Mouse (Mus musculus) MN1 (cell line): ENCODE measurements around the gene Hist1h2ak.

Experiments
- DNase-seq: peaks from one replicate; pipeline ENCODE4 v3.0.0-alpha.2; 2016; ENCODE audit warnings: low spot score

Gene Hist1h2ak

DNA sequence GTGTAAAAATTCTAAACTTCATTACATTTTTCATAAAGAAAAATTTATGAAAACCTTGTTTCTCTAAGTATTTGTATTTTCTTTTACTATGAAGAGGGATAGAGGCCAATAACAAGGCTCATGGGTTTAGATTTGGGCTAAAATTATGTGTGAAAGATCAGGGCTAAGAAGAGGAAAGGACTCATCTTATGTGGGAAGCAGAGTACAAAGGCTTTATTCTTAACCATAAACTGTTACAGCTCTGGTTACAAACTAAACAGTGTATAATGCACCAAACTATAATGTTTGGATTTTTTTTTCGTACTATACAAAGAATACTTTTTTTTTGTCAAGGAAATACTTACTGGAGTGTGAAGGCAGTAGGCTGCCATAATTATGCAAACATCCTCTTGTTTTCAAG is 2.1 kb upstream of the Hist1h2ak start:
- no peak for DNase-seq

DNA sequence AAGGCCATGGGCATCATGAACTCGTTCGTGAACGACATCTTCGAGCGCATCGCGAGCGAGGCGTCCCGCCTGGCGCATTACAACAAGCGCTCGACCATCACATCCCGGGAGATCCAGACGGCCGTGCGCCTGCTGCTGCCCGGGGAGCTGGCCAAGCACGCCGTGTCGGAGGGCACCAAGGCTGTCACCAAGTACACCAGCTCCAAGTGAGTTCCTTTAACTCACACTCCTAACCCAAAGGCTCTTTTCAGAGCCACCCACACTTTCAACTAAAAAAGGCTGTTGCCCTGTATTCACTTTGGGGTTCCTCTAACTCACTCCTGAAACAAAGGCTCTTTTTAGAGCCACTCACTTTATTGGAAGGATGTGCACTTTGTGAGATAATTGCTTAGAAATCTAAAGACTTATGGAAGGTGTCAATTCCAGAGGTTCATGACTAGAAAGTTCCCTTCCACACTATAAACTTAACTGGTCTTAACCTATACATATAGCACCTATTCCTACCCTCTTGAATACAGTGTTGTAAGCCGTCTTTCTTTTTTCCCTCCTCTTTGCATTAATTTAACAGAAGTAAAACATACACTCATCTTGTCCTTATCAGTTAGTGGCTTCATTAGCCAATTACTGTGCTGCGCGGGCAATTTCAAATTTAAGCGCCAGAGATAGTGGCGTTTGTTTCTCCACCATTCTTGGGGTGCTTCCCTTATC is 821 bp upstream of the Hist1h2ak start:
- DNase-seq, result peak; percentile 50

DNA sequence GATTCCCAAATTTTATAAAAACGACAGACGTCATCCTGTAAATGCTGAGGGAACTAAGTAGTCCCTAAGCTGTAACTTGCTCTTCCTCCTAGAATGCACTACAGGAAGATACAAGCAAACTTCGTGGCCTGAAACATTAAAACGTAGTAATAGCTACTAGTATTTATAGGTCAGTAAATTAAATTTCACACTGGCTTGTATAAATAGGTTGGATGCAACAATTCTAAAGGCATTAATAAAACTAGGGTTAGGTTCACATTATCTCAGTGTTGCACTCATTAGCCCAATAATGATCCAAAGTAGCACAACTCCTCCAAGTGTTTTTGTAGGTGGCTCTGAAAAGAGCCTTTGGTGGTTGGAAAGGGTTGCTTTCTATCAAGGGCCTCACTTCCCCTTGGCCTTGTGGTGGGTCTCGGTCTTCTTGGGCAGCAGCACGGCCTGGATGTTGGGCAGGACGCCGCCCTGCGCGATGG is 540 bp downstream of the Hist1h2ak start:
- DNase-seq, result peak; percentile 34

DNA sequence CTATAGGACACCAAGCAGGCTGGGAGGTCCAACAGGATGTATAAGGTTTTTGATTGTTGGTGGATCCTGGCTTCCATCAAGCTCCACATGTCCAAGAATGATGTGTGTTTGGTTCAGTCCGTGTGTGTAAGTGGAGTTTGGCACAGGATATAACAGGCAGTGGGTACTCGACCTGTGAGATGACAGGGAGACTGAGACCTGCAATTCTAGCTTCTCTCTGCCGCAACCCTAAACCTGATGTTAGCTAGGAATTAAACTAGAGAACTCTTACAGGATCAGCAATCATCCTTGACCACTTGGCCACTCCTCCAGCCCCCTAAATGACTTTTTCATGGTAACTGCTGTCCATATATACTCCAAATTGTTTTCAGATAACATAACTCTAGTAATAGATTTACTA is 1.3 kb downstream of the Hist1h2ak start:
- DNase-seq, result no peak

DNA sequence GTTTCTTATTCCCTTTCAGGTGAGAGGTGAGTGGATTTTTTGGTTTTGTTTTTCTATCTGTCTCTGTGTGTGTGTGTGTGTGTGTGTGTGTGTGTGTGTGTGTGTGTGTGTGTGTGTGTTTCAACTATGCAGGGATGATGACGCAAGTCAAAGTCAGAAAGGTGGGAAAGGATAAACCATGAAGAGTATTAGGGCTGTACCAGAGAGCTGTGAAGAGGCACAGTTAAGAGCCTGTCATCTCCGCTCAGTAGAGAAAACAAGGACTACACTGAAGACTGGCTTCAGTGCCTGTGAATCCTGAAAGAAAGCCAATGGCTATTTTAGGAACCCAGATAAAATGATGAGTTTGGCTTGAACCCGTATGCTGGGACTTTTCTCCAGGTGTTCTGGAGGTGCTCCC is 1.8 kb downstream of the Hist1h2ak start:
- no peak for DNase-seq

DNA sequence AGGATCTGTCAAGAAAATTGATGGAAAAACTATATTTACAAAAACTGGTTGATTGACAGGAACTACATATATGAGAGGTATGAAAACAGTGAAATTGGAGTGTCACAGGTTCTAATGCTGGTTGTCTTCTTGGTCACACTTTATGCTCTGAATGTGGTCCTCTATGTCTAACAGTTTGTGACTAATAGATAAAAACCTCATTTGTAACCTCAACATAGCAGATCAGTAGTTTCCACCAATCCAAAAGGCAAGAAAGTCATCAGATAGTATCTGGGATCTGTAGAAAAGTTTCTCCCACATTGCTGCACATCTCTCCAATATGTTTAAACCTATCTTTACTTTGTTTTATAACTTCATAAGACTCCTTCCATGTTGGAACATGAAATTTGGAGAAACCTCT is 2.2 kb downstream of the Hist1h2ak start:
- no peak for DNase-seq

DNA sequence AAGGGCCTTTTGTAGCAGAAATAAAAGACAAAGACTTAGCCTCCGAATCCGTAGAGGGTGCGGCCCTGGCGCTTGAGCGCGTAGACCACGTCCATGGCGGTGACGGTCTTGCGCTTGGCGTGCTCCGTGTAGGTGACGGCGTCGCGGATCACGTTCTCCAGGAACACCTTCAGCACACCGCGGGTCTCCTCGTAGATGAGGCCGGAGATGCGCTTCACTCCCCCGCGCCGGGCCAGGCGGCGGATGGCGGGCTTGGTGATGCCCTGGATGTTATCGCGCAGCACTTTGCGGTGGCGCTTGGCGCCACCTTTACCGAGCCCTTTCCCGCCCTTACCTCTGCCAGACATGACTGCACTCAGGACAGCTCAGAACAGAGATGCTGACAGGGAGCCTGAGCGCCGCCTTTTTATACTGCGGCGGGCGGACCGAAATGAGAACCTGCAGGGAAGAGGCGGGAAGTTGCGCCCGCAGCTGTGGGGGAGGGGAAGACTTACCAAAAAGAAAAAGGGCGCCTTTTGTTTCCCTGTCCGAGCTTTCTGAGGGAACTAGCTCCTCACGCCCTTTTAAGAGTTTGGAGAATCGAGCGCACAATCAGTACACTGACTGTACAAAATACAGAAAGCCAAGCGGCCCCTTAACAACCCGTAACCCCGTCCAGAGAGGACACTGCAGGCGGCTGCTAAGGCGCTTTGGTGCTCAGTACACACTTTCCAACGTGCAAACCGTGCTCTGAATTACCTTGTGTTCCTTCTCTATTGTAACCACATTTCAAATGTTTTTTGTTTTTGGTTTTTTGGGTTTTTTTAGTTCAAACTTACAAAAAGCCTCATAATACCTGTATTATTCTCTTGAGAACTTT is 3.2 kb downstream of the Hist1h2ak start, which contains the start of gene Hist1h4k:
Hist1h4k (minus strand) TSS at position 347 of the 859 bp plus-strand sequence.
- peak; percentile 86 for DNase-seq

DNA sequence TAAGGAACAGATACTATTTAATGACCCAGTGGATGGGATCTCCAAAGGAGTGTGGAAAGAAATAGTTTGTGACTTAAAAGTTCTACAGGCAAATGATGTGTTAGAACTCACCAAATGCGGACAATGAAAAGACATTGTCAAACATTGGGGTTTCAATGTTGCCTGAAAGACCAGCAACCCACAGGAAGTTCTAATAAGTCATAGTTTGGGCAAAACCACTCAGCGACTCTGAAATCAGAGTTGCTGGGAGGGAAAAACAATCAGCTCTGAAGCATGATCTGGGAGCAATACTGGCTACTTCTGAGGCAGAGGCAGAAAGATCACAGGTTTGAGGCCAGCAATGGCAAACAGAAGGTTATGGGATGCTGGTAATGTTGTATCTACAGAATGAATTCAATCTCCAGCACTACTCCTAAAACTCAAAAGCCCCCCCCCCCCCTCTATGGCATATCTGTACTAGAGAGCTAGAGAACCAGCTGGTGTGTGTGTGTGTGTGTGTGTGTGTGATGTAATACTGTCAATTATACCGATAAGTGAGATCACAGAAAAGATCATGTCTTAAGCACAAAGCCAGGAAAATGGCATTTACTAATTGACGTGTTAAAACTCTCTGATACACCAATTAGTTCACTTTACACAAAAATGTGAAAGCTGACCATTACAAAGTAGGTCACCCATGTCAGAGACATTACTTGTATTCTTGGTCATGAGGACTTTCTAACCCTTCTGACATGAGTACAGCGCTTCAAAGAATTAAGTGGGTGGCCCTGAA is 4.1 kb downstream of the Hist1h2ak start:
- peak; percentile 45 for DNase-seq

DNA sequence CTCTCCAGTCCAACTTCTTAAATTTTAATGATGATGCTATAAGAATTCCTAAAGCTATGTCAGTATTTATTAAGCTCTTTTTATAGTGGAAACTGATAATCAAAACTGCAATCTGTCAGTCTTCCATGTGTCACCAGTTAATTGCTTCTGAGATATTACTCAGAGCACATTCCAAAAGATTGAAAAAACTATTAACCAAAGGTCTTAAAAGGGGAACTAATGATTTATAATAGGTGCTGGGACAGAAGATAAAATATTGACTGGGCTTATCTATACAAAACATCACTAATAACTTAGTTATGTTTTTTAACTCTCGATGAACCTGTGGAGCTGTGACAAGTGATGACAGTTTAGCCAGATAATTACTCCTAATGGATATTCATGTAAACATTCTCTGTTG is 8.6 kb downstream of the Hist1h2ak start:
- DNase-seq, result no peak

DNA sequence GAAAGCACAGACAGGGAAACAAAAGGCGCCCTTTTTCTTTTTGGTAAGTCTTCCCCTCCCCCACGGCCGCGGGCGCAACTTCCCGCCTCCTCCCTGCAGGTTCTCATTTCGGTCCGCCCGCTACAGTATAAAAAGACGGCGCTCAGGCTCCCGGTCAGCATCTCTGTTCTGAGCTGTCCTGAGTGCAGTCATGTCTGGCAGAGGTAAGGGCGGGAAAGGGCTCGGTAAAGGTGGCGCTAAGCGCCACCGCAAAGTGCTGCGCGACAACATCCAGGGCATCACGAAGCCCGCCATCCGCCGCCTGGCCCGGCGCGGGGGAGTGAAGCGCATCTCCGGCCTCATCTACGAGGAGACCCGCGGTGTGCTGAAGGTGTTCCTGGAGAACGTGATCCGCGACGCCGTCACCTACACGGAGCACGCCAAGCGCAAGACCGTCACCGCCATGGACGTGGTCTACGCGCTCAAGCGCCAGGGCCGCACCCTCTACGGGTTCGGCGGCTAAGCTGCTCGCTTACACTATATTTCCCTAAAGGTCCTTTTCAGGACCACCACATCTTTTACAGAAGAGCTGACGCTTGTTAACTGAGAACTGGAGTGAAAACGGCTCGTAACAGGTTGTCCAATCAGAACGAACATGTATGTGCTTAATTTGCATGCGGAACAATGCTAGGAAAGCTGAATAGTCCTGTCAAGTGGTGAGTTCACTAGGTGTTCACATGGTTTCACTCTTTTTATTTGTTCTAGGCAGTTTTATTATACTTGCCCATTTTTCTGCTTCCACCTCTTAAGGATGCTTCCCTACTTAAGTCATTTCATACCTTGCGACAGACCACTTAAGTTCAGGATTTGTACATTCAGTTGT is 18.5 kb downstream of the Hist1h2ak start, which contains the start of gene Hist1h4j:
Hist1h4j (plus strand) TSS at position 159 of the 862 bp plus-strand sequence.
- DNase-seq, result peak; percentile 87

DNA sequence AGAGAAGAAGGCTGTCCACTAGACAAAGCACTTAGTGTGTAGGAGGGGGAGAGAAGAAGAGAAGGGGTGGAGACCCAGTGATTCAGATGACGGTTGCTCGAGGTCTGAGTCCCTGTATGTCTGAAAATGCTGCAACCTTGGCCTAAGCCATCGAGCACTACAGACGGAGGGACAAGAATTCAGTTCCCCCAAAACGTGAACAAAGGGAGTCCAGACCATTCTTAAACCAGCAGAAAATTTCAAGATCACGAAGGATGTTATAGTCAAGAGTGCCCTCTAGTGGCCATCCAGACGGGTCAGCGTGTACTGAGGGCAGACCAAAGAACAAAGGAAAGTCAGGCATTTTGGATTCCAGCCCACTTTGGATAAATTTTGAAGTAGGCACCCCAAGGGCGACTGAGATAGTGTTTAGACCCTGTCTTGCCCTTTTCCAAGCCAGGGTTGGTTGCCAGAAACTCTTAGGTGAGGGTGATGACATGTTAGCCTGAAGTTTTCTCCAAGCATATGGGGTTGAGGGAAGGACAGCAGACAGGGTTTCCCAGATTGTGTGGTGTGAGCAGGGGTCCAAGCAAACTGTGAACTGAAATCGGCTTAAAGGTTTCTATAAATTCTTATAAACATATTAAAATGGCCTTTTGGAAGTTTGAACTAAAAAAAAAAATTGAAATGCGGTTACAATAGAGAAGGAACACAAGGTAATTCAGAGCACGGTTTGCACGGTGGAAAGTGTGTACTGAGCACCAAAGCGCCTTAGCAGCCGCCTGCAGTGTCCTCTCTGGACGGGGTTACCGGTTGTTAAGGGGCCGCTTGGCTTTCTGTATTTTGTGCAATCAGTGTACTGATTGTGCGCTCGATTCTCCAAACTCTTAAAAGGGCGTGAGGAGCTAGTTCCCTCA is 19.4 kb downstream of the Hist1h2ak start:
- DNase-seq, result peak; percentile 88

DNA sequence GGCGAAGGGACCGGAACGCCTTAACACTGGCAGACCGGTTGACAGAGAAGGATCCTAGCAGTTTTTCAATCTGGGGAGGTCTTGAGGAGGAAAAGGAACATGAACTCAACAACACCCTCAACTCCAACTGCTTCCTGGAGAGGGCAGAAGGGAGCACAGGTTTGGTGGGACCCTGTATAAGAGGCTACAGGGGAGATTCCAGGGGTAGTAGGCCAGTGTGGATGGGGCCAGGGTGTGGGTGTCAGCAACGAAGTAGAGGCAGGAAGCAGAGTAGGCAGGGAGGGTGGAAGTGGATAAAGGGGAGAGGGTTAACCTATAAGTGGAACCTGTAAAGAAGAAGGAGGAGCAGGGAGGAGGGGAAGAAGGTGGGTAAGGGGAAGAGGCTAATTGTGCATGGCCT is 20.2 kb downstream of the Hist1h2ak start:
- peak; percentile 40 for DNase-seq

DNA sequence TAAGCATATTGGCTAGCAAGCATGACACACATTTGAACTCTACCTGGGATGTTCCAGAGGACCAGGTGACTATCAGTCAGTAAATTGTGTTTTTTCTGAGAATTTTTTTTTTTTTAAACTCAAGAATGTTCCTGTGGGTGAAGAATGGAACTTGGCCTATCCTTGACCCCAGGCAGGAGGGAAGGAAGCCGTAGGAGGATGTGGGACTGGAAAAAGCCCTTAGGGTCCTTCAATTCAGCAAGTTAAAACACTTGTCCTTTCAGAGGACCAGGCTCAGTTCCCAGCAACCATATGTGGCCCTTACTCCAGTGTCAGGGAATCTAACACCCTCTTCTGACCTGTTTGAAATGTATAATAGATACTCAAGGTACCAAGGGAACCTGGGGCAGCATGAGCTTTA is 24.1 kb downstream of the Hist1h2ak start:
- no peak for DNase-seq

DNA sequence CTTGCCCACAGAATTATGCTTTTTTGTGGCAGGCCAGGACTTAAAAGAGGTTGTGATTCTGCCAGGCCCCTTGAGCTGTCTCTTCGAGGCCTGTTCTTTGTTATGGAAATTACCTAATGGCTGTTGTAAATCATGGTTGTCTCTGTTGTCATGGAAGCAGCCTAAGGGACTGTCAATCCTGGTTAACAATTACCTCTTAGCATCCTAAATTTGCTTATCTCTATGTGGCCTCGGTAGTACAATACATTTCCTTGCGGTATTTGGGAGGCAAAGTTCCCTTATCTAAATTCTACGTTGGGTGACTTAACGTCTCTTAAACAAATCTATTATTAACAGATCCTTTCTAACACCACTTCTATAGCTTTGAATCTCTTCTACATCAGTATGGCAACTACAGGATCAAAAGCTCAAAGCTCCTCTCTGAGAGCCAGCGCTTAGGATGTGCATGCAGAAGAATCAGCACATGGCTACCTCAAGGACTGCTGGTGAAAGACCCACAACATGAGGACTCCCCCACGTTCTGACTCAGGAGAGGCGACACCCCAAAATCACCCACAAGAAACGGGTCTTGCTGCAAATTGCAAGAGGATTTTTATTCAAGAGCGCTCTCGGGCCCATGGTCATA is 25.6 kb downstream of the Hist1h2ak start:
- peak; percentile 51 for DNase-seq

DNA sequence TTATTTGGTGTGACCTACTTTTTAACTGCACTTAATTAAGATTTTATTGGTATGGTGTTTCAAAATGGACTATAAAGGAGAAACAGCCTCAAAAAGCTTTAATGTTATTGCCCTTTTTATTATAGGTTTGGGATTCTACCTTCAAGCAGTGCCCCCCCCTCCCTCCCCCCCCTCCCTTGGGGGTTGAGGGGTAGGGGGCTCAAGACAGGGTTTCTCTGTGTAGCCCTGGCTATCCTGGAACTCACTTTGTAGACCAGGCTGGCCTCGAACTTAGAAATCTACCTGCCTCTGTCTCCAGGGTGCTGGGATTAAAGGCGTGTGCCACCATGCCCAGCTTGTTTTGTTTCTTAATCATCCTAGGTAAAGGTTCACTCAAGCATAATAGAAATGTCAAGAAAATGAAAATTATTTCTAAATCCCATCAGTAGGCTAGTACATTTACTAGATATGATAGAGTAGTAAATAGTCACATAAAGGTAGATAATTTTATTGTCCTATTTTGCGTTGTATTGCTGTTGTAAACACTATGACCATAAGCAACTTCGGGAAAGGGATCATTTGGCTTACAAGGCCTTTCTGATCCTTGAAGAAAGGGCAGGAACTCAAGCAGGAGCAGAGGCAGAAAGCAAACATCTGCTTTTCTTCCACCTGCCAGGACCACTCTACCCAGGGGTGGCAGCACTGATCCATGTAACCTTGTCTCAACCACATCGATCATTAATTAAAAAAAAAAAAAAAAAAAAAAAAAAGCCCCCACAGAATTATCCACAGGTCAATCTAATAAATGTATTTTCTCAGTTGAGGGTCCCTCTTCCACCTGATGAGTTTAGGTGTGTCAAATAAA is 30.4 kb downstream of the Hist1h2ak start:
- peak; percentile 31 for DNase-seq

DNA sequence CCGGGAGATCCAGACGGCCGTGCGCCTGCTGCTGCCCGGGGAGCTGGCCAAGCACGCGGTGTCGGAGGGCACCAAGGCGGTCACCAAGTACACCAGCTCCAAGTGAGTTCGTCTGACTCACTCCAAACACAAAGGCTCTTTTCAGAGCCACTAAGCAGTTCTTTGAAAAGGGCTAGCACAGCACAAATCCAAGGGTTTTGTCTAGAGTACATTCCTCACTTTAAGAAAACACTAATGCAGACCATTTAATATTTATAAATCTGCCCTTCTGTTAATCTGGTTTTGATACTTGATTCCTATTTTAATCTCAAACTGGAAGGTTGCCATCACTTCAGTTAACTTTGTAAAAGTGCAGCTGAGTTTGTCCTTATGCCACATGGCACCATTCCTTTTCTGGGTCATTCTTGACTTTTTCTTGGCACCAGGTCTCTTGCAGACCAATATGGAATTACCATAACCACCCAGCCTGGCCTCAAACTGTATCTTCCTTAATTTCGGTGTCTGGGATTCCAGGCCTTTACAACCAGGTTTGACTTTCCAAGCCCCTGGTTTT is 31.2 kb downstream of the Hist1h2ak start:
- peak; percentile 50 for DNase-seq

DNA sequence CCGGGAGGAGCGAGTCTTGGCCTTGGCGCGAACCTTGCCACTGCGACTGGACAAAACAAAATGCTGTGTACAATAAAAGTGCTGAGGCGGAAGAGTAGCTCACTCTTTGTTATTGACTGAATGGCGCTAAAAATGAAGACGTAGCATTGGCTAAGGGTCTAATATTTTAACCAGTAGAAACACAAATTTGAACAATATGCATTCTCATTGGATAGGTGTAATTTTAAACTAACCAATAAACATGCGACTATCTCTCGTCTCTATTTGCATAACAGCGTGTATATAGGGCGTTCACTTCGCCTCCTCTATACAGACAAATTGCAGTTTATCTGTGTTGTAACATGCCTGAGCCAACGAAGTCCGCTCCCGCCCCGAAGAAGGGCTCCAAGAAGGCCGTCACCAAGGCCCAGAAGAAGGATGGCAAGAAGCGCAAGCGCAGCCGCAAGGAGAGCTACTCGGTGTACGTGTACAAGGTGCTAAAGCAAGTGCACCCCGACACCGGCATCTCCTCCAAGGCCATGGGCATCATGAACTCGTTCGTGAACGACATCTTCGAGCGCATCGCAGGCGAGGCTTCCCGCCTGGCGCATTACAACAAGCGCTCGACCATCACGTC is 31.8 kb downstream of the Hist1h2ak start, which contains the start of gene Hist1h2bm:
Hist1h2bm (plus strand) TSS at position 288 of the 616 bp plus-strand sequence.
- DNase-seq, result peak; percentile 94
